Mouse (Mus musculus): ENCODE data around the gene Defb11. TPM values are rescaled to one million over a fixed set of nuclear protein-coding genes. Genes with fewer than 3 reads are reported as not detected.

Defb11 gene
- not detected in 2 replicates for polyA plus RNA-seq (2015; fragmentation: Nextera tagmentation; extraction: Ambion mirVana)

GRCm38 (mm10) chr8:21906290-21906689 is at the start of gene Defb11:
Gene Defb11, minus strand, starts transcription at chr8:21906412.

GRCm38 (mm10) chr8:21946462-21946861 is 40.2 kb upstream of the Defb11 start, which contains the start of gene Defb13:
Gene Defb13, plus strand, starts transcription at chr8:21946762.

GRCm38 (mm10) chr8:21938052-21938451 is 31.8 kb upstream of the Defb11 start, which contains the start of gene Defb35:
Gene Defb35, plus strand, starts transcription at chr8:21938352.

GRCm38 (mm10) chr8:21932610-21933009 is 26.4 kb upstream of the Defb11 start, which contains the start of gene Defb15:
Gene Defb15, minus strand, starts transcription at chr8:21932710.

GRCm38 (mm10) chr8:21885321-21885720 is 20.9 kb downstream of the Defb11 start, which contains the start of gene Defb9:
Gene Defb9, minus strand, starts transcription at chr8:21885421.

GRCm38 (mm10) chr8:21858586-21858985 is 47.6 kb downstream of the Defb11 start, which contains the start of gene Defb10:
Gene Defb10, plus strand, starts transcription at chr8:21858901.

Other genes starting within 250 kb of the Defb11 start
- not detected in 2 replicates for gene Defa34, start 240.6 kb downstream of the Defb11 start, polyA plus RNA-seq (2015; fragmentation: Nextera tagmentation; extraction: Ambion mirVana)
- gene AY761184, start 202.8 kb downstream of the Defb11 start, polyA plus RNA-seq (2015; fragmentation: Nextera tagmentation; extraction: Ambion mirVana), result not detected in 2 replicates
- gene Defa24, start 171.9 kb downstream of the Defb11 start, polyA plus RNA-seq (2015; fragmentation: Nextera tagmentation; extraction: Ambion mirVana), result not detected in 2 replicates
- not detected in 2 replicates for gene Defb50, start 82.9 kb downstream of the Defb11 start, polyA plus RNA-seq (2015; fragmentation: Nextera tagmentation; extraction: Ambion mirVana)
- not detected in 2 replicates for gene Defb2, start 66.5 kb downstream of the Defb11 start, polyA plus RNA-seq (2015; fragmentation: Nextera tagmentation; extraction: Ambion mirVana)
- gene Defb10, start 47.5 kb downstream of the Defb11 start, polyA plus RNA-seq (2015; fragmentation: Nextera tagmentation; extraction: Ambion mirVana), result not detected in 2 replicates
- not detected in 2 replicates for gene Defb9, start 21.0 kb downstream of the Defb11 start, polyA plus RNA-seq (2015; fragmentation: Nextera tagmentation; extraction: Ambion mirVana)
- gene Defb15, start 26.3 kb upstream of the Defb11 start, polyA plus RNA-seq (2015; fragmentation: Nextera tagmentation; extraction: Ambion mirVana), result not detected in 2 replicates
- gene Defb35, start 31.9 kb upstream of the Defb11 start, polyA plus RNA-seq (2015; fragmentation: Nextera tagmentation; extraction: Ambion mirVana), result not detected in 2 replicates
- gene Defb13, start 40.4 kb upstream of the Defb11 start, polyA plus RNA-seq (2015; fragmentation: Nextera tagmentation; extraction: Ambion mirVana), result not detected in 2 replicates
- gene Fam90a1a, start 52.3 kb upstream of the Defb11 start, polyA plus RNA-seq (2015; fragmentation: Nextera tagmentation; extraction: Ambion mirVana), result not detected in 2 replicates
- gene Ccdc70, start 63.4 kb upstream of the Defb11 start, polyA plus RNA-seq (2015; fragmentation: Nextera tagmentation; extraction: Ambion mirVana), result not detected in 2 replicates
- gene Atp7b, start 153.9 kb upstream of the Defb11 start, polyA plus RNA-seq (2015; fragmentation: Nextera tagmentation; extraction: Ambion mirVana), result 10.5 TPM in 2 replicates
- gene Alg11, start 154.3 kb upstream of the Defb11 start, polyA plus RNA-seq (2015; fragmentation: Nextera tagmentation; extraction: Ambion mirVana), result 7.8 and 8.0 TPM in 2 replicates
- 0.13 and 0.25 TPM in 2 replicates for gene Nek5, start 218.6 kb upstream of the Defb11 start, polyA plus RNA-seq (2015; fragmentation: Nextera tagmentation; extraction: Ambion mirVana)